Mouse (Mus musculus) heart, adult 2 months (tissue): ENCODE measurements around the gene Rnh1.

Experiments used
- CTCF ChIP-seq: fragments of 200-600 bp; IDR thresholded peaks from 2 replicates; pipeline ENCODE4 v1.8.1; 2022; ENCODE audit warnings: antibody characterized with exemption, mild to moderate bottlenecking, moderate library complexity
- POLR2A ChIP-seq: fragments of 200-500 bp; IDR thresholded peaks from 2 replicates; pipeline ENCODE4 v1.6.1; 2011; ENCODE audit warnings: mild to moderate bottlenecking, low read depth, low read length, control low read depth; ENCODE audit not compliant: insufficient read depth

DNA sequence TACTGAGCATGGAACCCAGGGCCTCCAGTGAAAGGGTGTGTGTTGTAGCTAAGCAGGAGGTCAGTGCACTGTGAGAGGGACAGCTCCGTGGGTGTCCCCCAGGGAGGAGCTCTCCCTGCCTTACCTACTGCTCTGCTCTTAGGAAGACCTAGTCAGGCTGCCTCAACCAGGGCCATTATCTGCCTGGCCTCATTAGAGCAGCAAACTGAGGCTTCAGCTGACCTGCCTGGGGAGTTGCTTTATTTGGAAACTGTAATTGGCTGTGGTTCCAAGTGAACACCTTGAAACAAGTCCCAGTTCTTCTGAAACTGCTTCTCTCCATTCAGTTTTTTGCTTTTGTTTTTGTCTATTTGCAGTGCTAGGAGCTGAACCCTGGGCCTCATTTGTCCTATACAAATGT is 27.3 kb downstream of the Rnh1 start:
- TF ChIP-seq POLR2A, result no peak
- no peak for TF ChIP-seq CTCF
